Mouse (Mus musculus) hindbrain, postnatal 0 days (tissue): ENCODE measurements around the gene Tiam2. TPM values are rescaled to one million over a fixed set of nuclear protein-coding genes. Genes with fewer than 3 reads are reported as not detected.

Experiments used
- ATAC-seq: fragments of 200-750 bp; cut with Nextera tagmentation; 2 replicates; pipeline ENCODE4 v1.8.0; 2017; ENCODE audit warnings: mild to moderate bottlenecking, moderate TSS enrichment, moderate library complexity
- DNase-seq: peaks from one replicate; pipeline ENCODE4 v3.0.0-alpha.2; 2015; ENCODE audit warnings: low spot score
- H3K27ac ChIP-seq: fragments of 300-500 bp; sonication (generic); 2 replicates; pipeline ENCODE4 v1.5.1; 2014; ENCODE audit warnings: mild to moderate bottlenecking
- H3K27me3 ChIP-seq: fragments of 300-500 bp; sonication (generic); 2 replicates; pipeline ENCODE4 v1.6.1; 2014; ENCODE audit warnings: low read length, mixed read lengths; ENCODE audit not compliant: insufficient read depth
- H3K36me3 ChIP-seq: fragments of 300-500 bp; sonication (generic); 2 replicates; pipeline ENCODE4 v1.6.1; 2014; ENCODE audit warnings: low read length, mixed read lengths; ENCODE audit not compliant: insufficient read depth
- H3K4me1 ChIP-seq: fragments of 300-500 bp; sonication (generic); 2 replicates; pipeline ENCODE4 v1.6.1; 2014; ENCODE audit warnings: antibody characterized with exemption, low read length, mixed read lengths; ENCODE audit not compliant: insufficient read depth
- H3K4me2 ChIP-seq: fragments of 300-500 bp; sonication (generic); 2 replicates; pipeline ENCODE4 v1.6.1; 2014; ENCODE audit warnings: low read depth, mild to moderate bottlenecking, low read length, moderate library complexity, mixed read lengths
- H3K4me3 ChIP-seq: fragments of 300-500 bp; sonication (generic); 2 replicates; pipeline ENCODE4 v1.5.1; 2014; ENCODE audit warnings: low read length
- H3K9ac ChIP-seq: fragments of 300-500 bp; sonication (generic); replicated peaks from 2 replicates; pipeline ENCODE4 v1.6.1; 2014; ENCODE audit warnings: mild to moderate bottlenecking, low read length, moderate library complexity, mixed read lengths
- H3K9me3 ChIP-seq: fragments of 300-500 bp; sonication (generic); 2 replicates; pipeline ENCODE4 v1.6.1; 2016; ENCODE audit warnings: low read length, mixed read lengths
- CTCF ChIP-seq: IDR thresholded peaks from 2 replicates; pipeline ENCODE4 v1.5.1; 2016; ENCODE audit warnings: antibody characterized with exemption, control low read depth, low read depth
- WGBS: fragments of 180-500 bp; shearing (Covaris S2); extraction: QIAGEN DNeasy Blood & Tissue Kit; methylation state at CpG from one replicate; pipeline ENCODE4 v1.1.7; 2014; 5-methylcytosine and 5-hydroxymethylcytosine counted together
- polyA plus RNA-seq: library from polyadenylated mRNA; unstranded; fragments of >200 nt; fragmentation: Nextera tagmentation; extraction: Ambion mirVana; gene quantifications from 2 replicates; pipeline ENCODE4 v1.2.1, GENCODE M21; 2015
- total RNA-seq: library from RNA; depleted of rRNA; stranded (reverse); fragments of >200 nt; gene quantifications from 2 replicates; pipeline ENCODE4 v1.2.3, GENCODE M21; 2014

Gene Tiam2
- total and polyA plus RNA-seq, 2 experiments from 2014 or later = 2.8 to 8.8 TPM

DNA sequence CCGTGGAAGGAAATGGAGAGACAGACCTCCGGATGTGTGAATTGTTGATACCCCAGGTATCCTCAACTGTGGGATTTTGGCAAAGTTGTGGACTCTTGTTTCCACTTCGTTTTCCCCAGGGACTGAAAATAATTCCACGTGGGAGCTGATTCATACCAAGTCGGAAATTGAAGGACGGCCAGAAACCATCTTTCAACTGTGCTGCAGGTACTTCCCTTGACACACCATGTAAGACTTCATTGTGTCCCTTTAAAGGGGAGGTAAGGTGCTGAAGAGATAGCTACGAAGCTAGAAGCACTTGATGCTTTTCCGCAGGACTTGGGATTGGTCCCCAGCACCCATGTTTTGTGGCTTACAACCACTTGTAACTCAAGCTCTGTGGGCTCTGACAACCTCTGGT is 189.5 kb downstream of the Tiam2 start:
- Histone ChIP-seq H3K4me1 (no peaks in the 10 kb centered on the region), H3K27me3 (no peaks in the 10 kb centered on the region), H3K4me2 (no peak overlapping the region), H3K9me3 (no peaks in the 10 kb centered on the region), H3K36me3 (no peaks in the 10 kb centered on the region), H3K27ac (no peak overlapping the region), H3K4me3 (no peak overlapping the region), H3K9ac (no peak overlapping the region)
- no peak for ATAC-seq
- 95% methylated on average over 8 of the region's 8 CpGs for WGBS
- DNase-seq = no peak
- no peak for TF ChIP-seq CTCF

DNA sequence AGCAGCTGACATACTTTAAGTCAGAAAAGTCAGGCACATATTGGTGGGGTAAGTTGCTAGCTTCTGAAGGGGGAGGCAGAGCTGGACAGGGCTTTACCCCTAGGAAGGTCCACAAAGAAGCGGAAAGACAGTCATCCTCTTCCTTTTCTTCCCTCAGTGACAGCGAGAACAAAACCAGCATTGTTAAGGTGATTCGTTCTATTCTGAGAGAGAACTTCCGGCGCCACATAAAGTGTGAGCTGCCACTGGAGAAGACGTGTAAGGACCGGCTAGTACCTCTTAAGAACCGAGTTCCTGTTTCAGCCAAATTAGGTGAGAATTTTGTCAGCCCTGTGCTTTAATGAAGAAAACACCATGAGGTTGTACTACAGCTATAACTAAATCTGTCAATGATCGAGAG is 190.0 kb downstream of the Tiam2 start:
- ATAC-seq (no peak), DNase-seq (no peak)
- no peaks in the 10 kb centered on the region for H3K9me3 ChIP-seq
- H3K4me1 ChIP-seq = no peaks in the 10 kb centered on the region
- no peaks in the 10 kb centered on the region for H3K36me3 ChIP-seq
- H3K4me2 ChIP-seq = no peak overlapping the region
- 32% methylated on average over 9 of the region's 9 CpGs for WGBS
- H3K4me3 ChIP-seq = no peak overlapping the region
- no peak for TF ChIP-seq CTCF
- H3K27ac ChIP-seq = no peak overlapping the region
- H3K9ac ChIP-seq = no peak overlapping the region
- no peaks in the 10 kb centered on the region for H3K27me3 ChIP-seq

DNA sequence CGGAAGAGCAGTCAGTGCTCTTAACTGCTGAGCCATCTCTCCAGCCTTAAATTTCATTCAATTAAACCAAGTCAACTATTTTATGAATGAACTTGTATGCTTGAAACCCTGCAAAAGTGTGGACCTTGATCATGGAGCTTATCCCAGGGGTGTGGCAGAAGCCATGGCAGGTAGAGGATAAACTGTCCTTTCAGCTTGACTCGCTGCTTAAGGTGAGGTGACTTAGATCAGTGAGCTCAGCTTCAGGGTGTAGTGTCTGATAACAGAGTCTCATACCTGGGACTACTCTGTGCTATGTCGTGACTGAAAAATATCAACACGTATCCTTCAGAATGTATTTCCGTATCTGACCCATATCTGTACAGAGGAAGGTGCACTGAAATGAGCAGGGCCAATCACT is 194.0 kb downstream of the Tiam2 start:
- no peak for TF ChIP-seq CTCF
- no peak overlapping the region for H3K9ac ChIP-seq
- H3K9me3 ChIP-seq = no peaks in the 10 kb centered on the region
- no peaks in the 10 kb centered on the region for H3K36me3 ChIP-seq
- ATAC-seq = no peak
- H3K4me1 ChIP-seq = no peaks in the 10 kb centered on the region
- no peak overlapping the region for H3K4me2 ChIP-seq
- DNase-seq = no peak
- H3K27ac ChIP-seq = no peak overlapping the region
- H3K27me3 ChIP-seq = no peaks in the 10 kb centered on the region
- no peak overlapping the region for H3K4me3 ChIP-seq
- 95% methylated on average over 5 of the region's 5 CpGs for WGBS

DNA sequence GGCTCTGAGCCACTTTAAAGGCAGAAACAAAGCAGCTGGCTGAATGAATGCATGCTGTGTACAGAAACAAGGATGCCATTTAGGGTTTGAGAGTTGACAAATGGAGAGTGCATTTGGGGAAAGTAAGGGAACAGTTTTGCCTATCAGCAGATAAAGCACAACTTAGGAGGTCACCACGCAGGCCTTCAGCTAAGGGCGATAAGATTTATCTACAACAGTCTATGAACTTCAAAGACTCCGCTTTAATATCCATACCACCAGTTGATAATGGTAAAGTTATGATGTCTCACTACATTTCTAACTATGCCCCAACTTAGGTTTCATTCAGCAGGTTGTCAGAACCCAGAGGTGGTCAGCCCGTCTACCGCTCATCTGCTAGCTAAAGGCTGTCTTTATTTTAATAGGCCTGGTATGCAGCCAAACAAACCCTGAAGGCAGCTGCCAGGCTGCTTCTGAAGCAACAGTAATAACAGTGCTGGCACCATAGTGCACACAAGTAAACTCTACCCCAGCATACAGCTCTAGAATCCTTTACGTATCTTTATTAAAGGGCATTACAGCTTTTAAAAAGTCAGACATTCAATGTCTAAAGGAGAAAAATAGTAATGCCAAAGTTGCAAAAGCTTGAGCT is 201.6 kb downstream of the Tiam2 start:
- DNase-seq = peak; percentile 31
- H3K4me2 ChIP-seq = no peak overlapping the region
- no peak overlapping the region for H3K27ac ChIP-seq
- TF ChIP-seq CTCF = no peak
- H3K4me3 ChIP-seq = no peak overlapping the region
- 63% methylated on average over 6 of the region's 6 CpGs for WGBS
- H3K4me1 ChIP-seq = no peaks in the 10 kb centered on the region
- no peaks in the 10 kb centered on the region for H3K27me3 ChIP-seq
- H3K36me3 ChIP-seq = no peaks in the 10 kb centered on the region
- no peak for ATAC-seq
- no peak overlapping the region for H3K9ac ChIP-seq
- H3K9me3 ChIP-seq = no peaks in the 10 kb centered on the region

DNA sequence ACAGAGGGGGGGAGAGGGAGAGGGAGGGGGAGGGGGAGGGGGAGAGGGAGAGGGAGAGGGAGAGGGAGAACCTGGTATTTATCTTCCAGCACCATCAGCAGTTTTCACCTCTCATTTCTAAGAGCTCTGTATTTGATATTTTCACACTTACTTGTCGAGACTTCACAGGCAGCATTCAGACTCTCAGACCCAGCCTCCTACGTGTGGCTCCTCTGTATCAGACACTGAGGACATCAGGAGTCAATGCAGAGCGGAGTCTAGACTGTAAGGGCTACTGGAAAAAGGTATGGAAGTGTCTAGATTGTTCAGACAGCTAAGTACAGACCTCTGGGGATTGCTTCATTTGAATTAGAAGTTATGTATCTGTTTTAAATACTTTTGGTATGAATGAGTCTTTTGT is 203.2 kb downstream of the Tiam2 start:
- no peak for TF ChIP-seq CTCF
- Histone ChIP-seq H3K27ac (no peak overlapping the region), H3K27me3 (no peaks in the 10 kb centered on the region), H3K9me3 (no peaks in the 10 kb centered on the region), H3K36me3 (no peaks in the 10 kb centered on the region), H3K4me2 (no peak overlapping the region), H3K4me3 (no peak overlapping the region), H3K4me1 (no peaks in the 10 kb centered on the region), H3K9ac (no peak overlapping the region)
- ATAC-seq (no peak), DNase-seq (no peak)
- 62% methylated on average over 3 of the region's 3 CpGs for WGBS

DNA sequence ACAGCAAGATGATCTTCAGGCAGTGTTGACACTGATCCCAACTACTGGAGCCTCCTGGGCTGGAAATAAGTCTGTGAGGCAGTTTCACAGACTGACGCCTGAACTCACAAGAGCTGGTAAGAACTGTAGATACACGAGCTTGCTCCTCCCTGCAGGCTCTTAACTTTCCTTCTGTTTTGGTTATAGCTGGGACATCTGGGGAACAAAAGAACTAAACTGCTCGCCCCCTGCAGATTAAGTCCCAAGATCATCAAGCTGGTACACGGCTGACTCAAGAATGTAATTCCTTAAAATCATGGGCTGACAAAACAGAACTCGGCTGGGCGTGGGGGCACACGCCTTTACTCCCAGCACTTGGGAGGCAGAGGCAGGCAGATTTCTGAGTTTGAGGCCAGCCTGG is 204.2 kb downstream of the Tiam2 start:
- no peak for TF ChIP-seq CTCF
- 74% methylated on average over 7 of the region's 7 CpGs for WGBS

DNA sequence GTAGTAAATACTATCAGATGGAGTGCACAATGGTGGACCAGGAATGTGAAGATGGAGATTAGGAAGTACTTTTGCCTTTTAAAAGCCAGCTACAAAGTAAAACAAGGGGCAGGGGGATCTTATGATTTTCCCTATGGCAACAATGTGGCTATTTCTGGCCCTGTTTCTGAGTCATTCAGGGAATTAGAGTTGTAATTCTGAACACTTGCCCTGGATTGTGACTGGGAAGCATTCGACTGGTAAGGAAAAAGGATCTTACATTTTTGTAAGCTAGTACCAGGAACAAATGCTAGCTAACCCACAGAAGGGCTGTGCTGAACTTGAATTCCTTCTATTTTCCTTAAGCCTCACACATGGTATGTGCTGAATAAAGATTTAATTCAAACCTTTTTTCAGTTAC is 205.3 kb downstream of the Tiam2 start:
- DNase-seq (no peak), ATAC-seq (no peak)
- TF ChIP-seq CTCF = no peak
- H3K36me3 ChIP-seq = no peaks in the 10 kb centered on the region
- H3K4me1 ChIP-seq = no peaks in the 10 kb centered on the region
- H3K27me3 ChIP-seq = no peaks in the 10 kb centered on the region
- WGBS = 63% methylated on average over 1 of the region's 1 CpGs
- H3K4me3 ChIP-seq = no peak overlapping the region
- H3K27ac ChIP-seq = no peak overlapping the region
- H3K9me3 ChIP-seq = no peaks in the 10 kb centered on the region
- H3K9ac ChIP-seq = no peak overlapping the region
- H3K4me2 ChIP-seq = no peak overlapping the region

More for the DNA sequence above, 204.2 kb downstream of the Tiam2 start:
- DNase-seq = no peak
- Histone ChIP-seq H3K4me3 (no peak overlapping the region), H3K27ac (no peak overlapping the region), H3K9ac (no peak overlapping the region), H3K36me3 (no peaks in the 10 kb centered on the region), H3K4me1 (no peaks in the 10 kb centered on the region), H3K4me2 (no peak overlapping the region), H3K27me3 (no peaks in the 10 kb centered on the region), H3K9me3 (no peaks in the 10 kb centered on the region)
- ATAC-seq = no peak
